Mouse (Mus musculus): ENCODE measurements at regions not wholly inside any gene's neighbourhood (a gene's known extent, or its start where the extent isn't known, plus 50 kb on each side); places are given as distances from the start of the nearest gene placed in this dataset.

GRCm38 (mm10) chr5:106789136-106789535, 92.0 kb upstream of the Zfp644 start:
- DNase-seq, result no peak

DNA sequence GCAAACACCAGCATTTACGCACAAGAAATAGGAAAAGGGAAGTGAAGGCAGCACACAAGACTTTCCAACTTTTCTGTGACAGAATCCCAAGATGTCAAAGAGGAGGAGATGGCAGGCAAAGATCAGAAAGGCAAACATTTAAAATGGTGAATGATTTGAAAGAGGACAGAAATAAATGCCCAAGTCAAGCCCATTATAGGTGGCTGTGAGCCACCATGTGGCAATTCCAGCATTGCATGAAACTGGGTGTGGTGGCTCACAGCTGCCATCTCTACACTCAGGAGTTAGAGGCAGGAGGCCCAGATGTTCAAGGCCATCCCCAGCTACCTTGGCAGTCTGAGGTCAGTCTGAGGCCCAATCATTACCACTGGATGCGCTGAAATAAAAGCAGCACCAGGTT, 88.0 kb upstream of the Zfp644 start:
- DNase-seq, result no peak

DNA sequence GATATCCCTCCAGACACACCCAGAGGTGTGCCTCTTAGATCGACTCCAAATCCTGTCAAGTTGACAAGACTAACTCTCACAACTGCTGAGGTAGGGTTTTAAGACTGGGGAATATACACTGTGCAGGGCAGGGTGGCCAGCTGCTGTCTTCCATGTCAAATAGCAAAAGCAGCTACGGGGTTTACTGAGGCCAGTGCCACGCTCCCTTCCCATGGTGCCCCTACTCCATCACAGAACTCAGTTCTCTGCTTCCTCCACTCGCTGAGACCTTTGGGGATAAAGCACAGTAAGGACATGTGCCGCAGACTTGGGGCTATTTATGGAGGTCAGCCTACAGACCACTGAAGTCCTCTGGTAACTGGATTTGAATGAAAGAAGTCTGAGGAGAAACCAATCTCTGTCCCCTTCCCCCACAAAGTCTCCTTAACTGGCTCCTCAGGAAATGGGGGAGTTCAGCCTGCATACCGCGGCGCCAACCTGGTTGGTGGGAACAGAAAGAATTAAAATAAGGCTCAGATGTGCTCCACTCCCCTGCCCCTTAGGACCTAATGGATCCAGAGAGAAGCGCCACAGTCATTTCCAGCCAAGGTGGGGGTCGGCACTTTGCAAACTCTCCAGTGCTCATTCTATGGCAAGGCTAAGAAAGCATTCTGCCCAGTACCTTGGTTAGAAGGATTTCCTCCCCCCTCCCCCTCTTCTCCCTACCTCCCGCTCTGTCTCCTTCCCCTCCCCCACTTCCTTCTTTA, 87.0 kb upstream of the Zfp644 start:
- DNase-seq, result no peak

GRCm38 (mm10) chr5:106780749-106781148, 83.7 kb upstream of the Zfp644 start:
- no peak for DNase-seq

DNA sequence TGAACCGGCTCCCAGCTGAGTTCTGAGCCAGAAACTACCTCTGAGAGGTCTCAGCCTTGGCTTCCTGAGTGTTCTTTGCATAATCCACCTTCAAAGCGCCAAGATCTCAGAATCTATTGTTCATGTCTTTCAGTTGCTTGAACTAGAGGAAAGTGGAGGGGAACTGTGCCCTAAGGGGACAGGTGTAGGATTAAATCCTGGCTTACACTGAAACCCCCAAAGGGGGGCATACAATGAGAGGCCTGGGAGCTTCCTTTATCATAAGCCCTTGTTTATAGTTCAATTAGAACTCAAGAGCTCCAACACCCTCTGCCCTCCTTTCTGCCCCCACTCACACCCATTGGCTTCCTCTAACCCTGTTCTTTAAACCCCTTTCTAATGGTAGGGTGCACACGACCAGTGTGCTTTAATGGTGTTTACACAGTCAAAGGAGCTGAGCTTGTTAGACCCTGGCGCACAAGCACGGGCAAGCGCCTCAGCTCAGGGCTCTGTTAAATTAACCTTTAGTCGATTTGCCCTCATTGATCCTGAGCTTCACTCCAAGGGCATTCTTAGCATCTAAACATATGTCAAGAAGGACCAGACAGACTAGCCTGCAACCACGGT, 81.2 kb upstream of the Zfp644 start:
- DNase-seq, result no peak

GRCm38 (mm10) chr5:106775010-106775693, 78.1 kb upstream of the Zfp644 start:
- no peak for DNase-seq

DNA sequence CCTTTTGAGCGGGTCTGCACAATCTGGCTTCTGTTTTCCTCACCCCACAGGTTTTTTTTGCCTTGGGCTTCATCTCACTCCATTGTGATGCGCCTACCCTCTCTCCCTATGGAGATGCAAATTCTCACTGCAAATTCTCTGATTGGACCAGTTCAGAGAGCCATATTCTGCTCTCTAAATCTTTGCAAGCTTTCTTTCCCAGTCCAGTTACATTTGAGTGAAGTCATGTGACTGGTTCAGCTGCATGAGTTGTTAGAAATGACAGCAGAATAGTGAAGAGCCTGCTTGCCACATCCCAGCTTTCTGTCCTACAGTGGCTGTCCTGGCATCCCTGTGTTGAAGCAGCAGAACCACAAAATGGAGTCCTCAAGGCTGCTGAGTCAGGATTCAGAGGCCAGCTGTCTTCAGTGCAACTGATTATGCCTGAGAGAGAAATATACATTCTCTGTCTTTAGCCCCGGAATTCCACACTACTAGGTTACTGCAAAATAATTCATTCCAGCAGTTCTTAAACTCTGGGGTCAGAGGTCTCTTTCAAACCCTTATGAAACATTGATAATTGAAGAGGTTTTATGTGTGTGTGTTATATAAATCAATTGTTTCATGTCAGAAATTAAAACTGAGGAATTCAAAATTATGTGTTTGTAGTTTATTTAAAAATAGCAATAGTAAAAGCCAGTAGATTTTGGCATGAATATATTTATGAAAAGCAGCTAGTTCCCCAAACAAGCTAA, 76.3 kb upstream of the Zfp644 start:
- no peak for DNase-seq

DNA sequence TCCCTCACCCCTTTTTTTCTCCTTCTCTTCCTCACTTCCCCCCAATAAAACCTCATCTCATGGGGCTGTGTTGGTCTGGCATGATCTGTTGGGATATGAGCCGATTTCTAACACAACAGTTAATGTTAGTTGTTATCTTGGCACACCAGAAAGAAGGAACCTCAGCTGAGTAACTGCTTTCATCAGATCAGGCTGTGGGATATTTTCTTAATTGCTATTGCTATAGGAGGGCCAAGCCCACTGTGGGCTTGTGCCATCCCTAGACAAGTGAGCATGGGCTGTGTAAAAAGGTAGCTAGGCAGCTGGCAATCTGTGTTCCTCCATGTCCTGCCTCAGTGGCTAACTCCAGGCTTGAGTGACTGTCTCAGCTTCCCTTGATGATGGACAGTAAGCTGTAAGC, 73.9 kb upstream of the Zfp644 start:
- DNase-seq, result no peak

DNA sequence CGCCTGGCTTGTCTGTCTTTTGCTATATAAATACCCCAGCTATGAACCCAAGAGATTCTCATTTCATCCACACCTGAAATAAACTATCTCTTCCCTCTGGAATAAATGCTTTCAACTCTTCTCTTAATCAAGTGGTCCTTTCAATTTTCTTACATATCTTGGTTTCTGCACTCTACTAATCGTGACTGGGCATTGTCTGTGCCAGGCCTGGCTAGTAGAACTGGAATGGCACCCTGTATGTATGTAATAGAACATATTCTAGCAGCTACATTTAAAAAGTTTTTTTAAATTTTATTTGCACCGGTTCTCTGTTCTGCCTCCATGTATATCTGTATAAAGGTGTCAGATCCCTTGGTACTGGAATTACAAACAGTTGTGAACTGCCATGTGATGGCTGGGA, 68.2 kb upstream of the Zfp644 start:
- DNase-seq, result no peak

DNA sequence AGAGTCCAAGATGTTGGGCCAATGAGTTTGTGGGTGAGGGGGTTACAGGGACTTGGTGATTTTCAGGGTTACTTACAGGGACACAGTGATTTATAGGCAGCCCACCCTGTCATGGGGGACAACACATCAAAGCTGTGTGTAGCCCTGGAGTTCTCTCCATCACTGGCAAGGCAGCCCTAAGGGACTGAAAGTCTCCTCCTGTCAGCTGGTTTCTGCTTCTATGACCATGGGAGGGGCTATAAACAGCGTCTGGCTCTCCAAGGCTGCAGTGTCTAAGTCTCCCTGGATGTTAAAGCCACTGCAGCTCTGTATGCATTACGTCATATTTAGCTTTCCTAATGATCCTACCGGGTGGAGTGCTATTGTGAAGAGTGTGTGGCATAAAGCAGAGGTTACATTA, 66.2 kb upstream of the Zfp644 start:
- DNase-seq, result no peak

DNA sequence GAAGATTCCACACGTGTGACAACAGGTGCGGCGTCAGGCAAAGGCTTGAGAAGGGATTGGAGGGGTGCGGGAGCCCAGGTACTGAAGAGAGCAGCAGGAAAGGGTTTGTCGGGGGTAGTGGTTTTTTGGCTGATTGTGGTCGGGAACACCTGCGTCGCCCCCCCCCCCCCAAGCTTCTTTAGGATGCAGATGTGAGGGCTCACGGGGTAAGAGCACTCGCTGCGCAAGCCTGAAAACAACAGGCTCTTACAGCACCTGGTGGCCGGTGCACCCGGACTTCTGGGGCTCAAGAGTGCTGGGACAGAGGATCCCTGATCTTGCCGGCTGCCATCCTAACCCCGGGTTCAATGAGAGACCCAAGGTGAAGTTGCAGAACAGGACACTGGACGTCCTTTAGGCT, 60.9 kb upstream of the Zfp644 start:
- no peak for DNase-seq

- peak in 1 of 2 experiments; percentile 1 for DNase-seq
Observed at GRCm38 (mm10) chr5:106757436-106757835, 60.3 kb upstream of the Zfp644 start.

DNA sequence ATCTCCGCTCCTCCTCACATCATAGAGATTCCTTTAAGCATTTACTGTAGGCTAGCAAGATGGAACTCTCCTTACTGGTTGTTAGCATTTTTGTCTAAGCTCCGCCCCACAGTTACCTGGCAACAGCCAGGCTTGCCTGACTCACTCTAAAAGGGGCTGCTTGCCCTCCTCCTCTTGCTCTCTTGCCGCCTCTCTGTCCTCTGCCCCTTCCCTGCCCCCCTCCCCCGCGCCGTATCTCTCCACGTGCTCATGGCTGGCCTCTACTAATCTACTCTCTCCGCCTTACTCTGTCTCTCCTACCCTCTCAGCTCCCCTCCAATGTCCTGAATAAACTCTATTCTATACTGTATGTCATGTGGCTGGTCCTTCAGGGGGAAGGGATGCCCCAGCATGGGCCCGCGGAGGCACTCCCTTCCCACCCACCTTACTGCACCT, 59.9 kb upstream of the Zfp644 start:
- no peak for DNase-seq

- no peak for DNase-seq
Observed at GRCm38 (mm10) chr5:106753289-106753688, 56.2 kb upstream of the Zfp644 start.

DNA sequence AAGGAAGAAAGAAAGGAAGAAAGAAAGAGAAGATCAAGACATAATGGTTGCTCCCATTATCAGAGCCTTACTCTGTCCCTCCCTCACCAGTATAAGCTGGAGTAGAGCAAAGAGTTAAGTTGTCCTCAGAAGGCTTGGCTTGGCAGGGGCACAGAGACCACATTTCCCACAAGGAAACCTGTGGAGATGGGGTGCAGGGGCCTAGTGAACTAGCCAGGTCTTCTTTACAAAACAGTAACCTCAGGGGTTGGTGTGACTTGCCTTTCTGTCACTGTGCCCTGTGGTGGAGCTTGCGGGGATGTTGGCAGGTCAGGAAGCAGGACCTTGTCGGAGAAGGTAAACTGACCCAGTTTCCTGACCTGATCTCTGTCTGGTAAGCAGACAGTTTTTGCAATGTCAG, 53.1 kb upstream of the Zfp644 start:
- no peak for DNase-seq

- no peak for DNase-seq
Observed at GRCm38 (mm10) chr5:106748527-106749138, 51.5 kb upstream of the Zfp644 start.

Data from B cell, adult 2 months (primary cell).